Mouse (Mus musculus) bone marrow macrophage, adult 2 months (primary cell): ENCODE results near the gene Camsap3.

Experiments used
- CTCF ChIP-seq: IDR thresholded peaks from 2 replicates; pipeline ENCODE4 v1.5.1; 2012; ENCODE audit warnings: low read depth, mild to moderate bottlenecking, low read length, moderate library complexity
- POLR2A ChIP-seq: IDR thresholded peaks from 2 replicates; pipeline ENCODE4 v1.6.1; 2012; ENCODE audit warnings: mild to moderate bottlenecking, low read depth, low read length, borderline replicate concordance

- TF ChIP-seq CTCF = no peak
- TF ChIP-seq POLR2A = no peak
Observed at GRCm38 (mm10) chr8:3576211-3576960, 10.7 kb upstream of the Camsap3 start.
